Mouse (Mus musculus) bone marrow macrophage, adult 2 months (primary cell): ENCODE results near the gene Olfr143. TPM values are rescaled to one million over a fixed set of nuclear protein-coding genes. Genes with fewer than 3 reads are reported as not detected.

Experiments used
- H3K27ac ChIP-seq: 2 replicates; pipeline ENCODE4 v1.5.1; 2012; ENCODE audit warnings: low read depth, low read length; ENCODE audit not compliant: insufficient read depth
- H3K4me1 ChIP-seq: 2 replicates; pipeline ENCODE4 v1.6.1; 2012; ENCODE audit warnings: low read length; ENCODE audit not compliant: control insufficient read depth, insufficient read depth
- H3K4me3 ChIP-seq: 2 replicates; pipeline ENCODE4 v1.5.1; 2012; ENCODE audit warnings: mild to moderate bottlenecking, low read length, moderate library complexity; ENCODE audit not compliant: insufficient read depth
- CTCF ChIP-seq: IDR thresholded peaks from 2 replicates; pipeline ENCODE4 v1.5.1; 2012; ENCODE audit warnings: low read depth, mild to moderate bottlenecking, low read length, moderate library complexity
- POLR2A ChIP-seq: IDR thresholded peaks from 2 replicates; pipeline ENCODE4 v1.6.1; 2012; ENCODE audit warnings: mild to moderate bottlenecking, low read depth, low read length, borderline replicate concordance
- polyA plus RNA-seq: library from polyadenylated mRNA; stranded (reverse); fragments of >200 nt; gene quantifications from 2 replicates; pipeline ENCODE4 v1.2.4, GENCODE M21; 2012; ENCODE audit not compliant: missing spikeins, insufficient read depth, insufficient read length

Gene Olfr143
- not detected in 2 replicates for polyA plus RNA-seq

DNA sequence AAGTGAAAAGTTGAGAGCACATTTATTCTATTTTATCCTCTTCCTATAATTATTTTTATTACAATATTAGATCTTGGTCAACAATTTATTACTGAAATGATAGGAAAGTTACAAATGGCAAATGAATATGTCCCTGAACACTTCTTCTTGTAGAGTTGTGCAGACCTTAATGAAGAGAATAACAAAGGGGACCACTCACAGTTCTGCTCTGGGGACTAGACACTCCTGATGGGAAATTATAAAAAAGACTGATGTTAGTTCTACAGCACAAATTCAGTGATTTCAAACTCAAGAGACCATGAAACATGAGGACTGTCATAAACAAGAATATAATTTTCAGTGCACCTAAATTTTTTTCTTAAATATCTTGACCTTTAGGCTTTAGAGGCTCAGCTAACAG lies at the start of gene Olfr143:
Gene Olfr143, plus strand, starts transcription at position 301 of the 400 bp plus-strand sequence.
- Histone ChIP-seq H3K4me3 (no peak within 1 kb of the TSS), H3K27ac (no peak within 1 kb of the TSS), H3K4me1 (no peaks in the 10 kb centered on the region)
- TF ChIP-seq POLR2A (no peak), CTCF (no peak)

DNA sequence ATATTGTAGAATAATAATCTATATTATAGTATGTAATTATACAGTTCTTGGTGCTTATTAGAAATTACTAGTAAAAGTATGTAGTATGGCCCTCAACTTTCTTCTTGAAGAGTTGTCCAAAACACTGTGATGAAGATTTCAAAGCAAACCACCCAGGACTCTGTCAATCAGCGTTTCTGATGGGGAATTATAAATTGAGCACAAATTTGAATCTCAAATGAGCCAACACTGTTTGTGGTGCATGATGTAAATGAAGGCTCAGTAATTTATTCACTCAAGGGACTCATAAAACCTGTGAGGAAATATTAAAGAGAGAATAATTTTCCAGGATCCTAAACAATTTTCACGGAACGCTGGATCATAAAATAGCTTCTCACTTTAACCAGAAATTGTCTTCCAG lies 44.5 kb upstream of the Olfr143 start, which contains the start of gene Olfr893:
Gene Olfr893, plus strand, starts transcription at position 301 of the 400 bp plus-strand sequence.
- no peak for TF ChIP-seq CTCF
- TF ChIP-seq POLR2A = no peak
- Histone ChIP-seq H3K27ac (no peak within 1 kb of the TSS), H3K4me3 (no peak within 1 kb of the TSS), H3K4me1 (no peaks in the 10 kb centered on the region)

DNA sequence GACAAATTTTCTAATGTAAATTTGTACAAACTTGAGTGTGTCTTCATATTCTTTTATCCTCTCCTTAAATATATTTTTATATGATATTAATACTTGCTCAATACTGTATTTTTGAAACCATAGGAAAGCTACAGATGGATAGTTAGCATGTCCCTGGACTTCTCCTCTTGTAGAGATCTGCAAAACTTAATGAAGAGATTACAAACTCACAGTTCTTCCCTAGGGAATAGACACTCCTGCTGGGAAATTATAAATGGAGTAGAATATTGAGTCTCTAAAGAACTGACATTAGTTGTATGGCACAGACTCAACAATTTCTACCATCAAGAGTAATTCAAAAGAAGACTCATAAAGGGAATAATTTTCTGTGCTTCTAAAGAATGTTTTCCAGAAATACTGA lies 34.8 kb upstream of the Olfr143 start, which contains the start of gene Olfr894:
Gene Olfr894, plus strand, starts transcription at position 301 of the 400 bp plus-strand sequence.
- no peak within 1 kb of the TSS for H3K4me3 ChIP-seq
- TF ChIP-seq CTCF = no peak
- TF ChIP-seq POLR2A = no peak
- no peak within 1 kb of the TSS for H3K27ac ChIP-seq
- H3K4me1 ChIP-seq = no peaks in the 10 kb centered on the region

DNA sequence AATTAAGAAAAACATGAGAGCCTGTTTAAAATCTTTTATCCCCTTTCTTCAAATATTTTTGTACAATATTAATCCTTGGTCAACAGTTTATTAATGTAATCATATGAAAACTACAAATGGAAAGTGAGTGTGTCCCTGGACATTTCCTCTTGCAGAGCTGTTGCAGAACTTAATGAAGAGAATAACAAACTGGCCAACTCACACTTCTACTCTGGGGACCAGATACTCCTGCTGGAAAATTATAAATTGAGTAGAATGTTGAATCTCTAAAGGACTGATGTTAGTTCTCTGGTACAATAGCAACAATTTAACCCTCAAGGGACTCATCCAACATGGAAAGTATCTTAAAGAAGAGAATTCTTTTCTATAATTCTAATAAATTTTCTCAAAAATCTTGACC lies 15.0 kb downstream of the Olfr143 start, which contains the start of gene Olfr895:
Gene Olfr895, plus strand, starts transcription at position 301 of the 400 bp plus-strand sequence.
- H3K27ac ChIP-seq = no peak within 1 kb of the TSS
- no peaks in the 10 kb centered on the region for H3K4me1 ChIP-seq
- no peak within 1 kb of the TSS for H3K4me3 ChIP-seq
- TF ChIP-seq CTCF (no peak), POLR2A (no peak)

DNA sequence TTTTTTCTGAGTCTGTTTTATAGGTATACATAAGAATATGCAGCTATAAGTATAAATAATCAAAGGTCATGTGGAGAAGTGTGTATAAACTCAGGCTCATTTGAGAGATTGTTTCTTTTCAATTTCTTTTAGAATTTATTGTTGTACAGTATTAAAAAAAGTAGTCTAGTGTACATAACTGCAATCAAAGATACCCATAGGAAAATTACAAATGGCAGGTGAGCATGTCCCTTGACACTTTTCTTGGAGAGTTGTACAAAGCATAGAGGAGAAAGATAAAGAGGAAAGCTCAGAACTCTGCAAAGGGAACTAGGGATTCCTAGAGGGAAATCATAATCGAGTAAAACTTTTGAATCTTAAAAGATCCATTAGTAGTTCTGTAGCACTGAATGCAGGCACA lies 38.2 kb downstream of the Olfr143 start, which contains the start of gene Olfr896-ps1:
Gene Olfr896-ps1, plus strand, starts transcription at position 301 of the 400 bp plus-strand sequence.
- H3K4me1 ChIP-seq = no peaks in the 10 kb centered on the region
- H3K4me3 ChIP-seq = no peak within 1 kb of the TSS
- H3K27ac ChIP-seq = no peak within 1 kb of the TSS
- TF ChIP-seq CTCF = no peak
- no peak for TF ChIP-seq POLR2A

Other genes starting within 250 kb of the Olfr143 start
- not detected in 2 replicates for gene Olfr883, start 227.0 kb upstream of the Olfr143 start, polyA plus RNA-seq
- not detected in 2 replicates for gene Olfr884, start 206.2 kb upstream of the Olfr143 start, polyA plus RNA-seq
- not detected in 2 replicates for gene Olfr885, start 191.5 kb upstream of the Olfr143 start, polyA plus RNA-seq
- not detected in 2 replicates for gene Olfr887, start 168.7 kb upstream of the Olfr143 start, polyA plus RNA-seq
- not detected in 2 replicates for gene Olfr888, start 144.6 kb upstream of the Olfr143 start, polyA plus RNA-seq
- gene Olfr889, start 137.6 kb upstream of the Olfr143 start, polyA plus RNA-seq = not detected in 2 replicates
- gene Olfr890, start 110.3 kb upstream of the Olfr143 start, polyA plus RNA-seq = not detected in 2 replicates
- gene Olfr891, start 72.0 kb upstream of the Olfr143 start, polyA plus RNA-seq = not detected in 2 replicates
- gene Olfr893, start 44.4 kb upstream of the Olfr143 start, polyA plus RNA-seq = not detected in 2 replicates
- gene Olfr894, start 34.7 kb upstream of the Olfr143 start, polyA plus RNA-seq = not detected in 2 replicates
- not detected in 2 replicates for gene Olfr895, start 15.1 kb downstream of the Olfr143 start, polyA plus RNA-seq
- gene Olfr896-ps1, start 38.3 kb downstream of the Olfr143 start, polyA plus RNA-seq = not detected in 2 replicates
- gene Olfr25, start 76.3 kb downstream of the Olfr143 start, polyA plus RNA-seq = not detected in 2 replicates
- gene Olfr898, start 95.6 kb downstream of the Olfr143 start, polyA plus RNA-seq = not detected in 2 replicates
- gene Olfr250, start 114.1 kb downstream of the Olfr143 start, polyA plus RNA-seq = not detected in 2 replicates
- not detected in 2 replicates for gene Olfr251, start 124.3 kb downstream of the Olfr143 start, polyA plus RNA-seq
- gene Olfr147, start 148.9 kb downstream of the Olfr143 start, polyA plus RNA-seq = not detected in 2 replicates
- gene Olfr901, start 176.7 kb downstream of the Olfr143 start, polyA plus RNA-seq = not detected in 2 replicates
- not detected in 2 replicates for gene Olfr902, start 194.9 kb downstream of the Olfr143 start, polyA plus RNA-seq
- not detected in 2 replicates for gene Olfr904, start 210.4 kb downstream of the Olfr143 start, polyA plus RNA-seq
- 0.16 and 0.41 TPM in 2 replicates for gene Olfr905, start 218.3 kb downstream of the Olfr143 start, polyA plus RNA-seq
- gene Olfr906, start 234.3 kb downstream of the Olfr143 start, polyA plus RNA-seq = not detected in 2 replicates
- gene Olfr907, start 243.0 kb downstream of the Olfr143 start, polyA plus RNA-seq = not detected in 2 replicates